Mouse (Mus musculus) megakaryocyte, embryonic 14.5 days (primary cell): ENCODE results near the gene Igf1r. TPM values are rescaled to one million over a fixed set of nuclear protein-coding genes. Genes with fewer than 3 reads are reported as not detected.

ENCODE experiments used
- H3K27me3 ChIP-seq: replicated peaks from 2 replicates; pipeline ENCODE3; 2012; ENCODE audit warnings: inconsistent platforms
- H3K36me3 ChIP-seq: replicated peaks from 2 replicates; pipeline ENCODE3; 2012; ENCODE audit warnings: low read length, inconsistent platforms, mixed read lengths
- H3K4me1 ChIP-seq: 2 replicates; pipeline ENCODE4 v1.6.1; 2012; ENCODE audit warnings: inconsistent platforms
- H3K4me3 ChIP-seq: replicated peaks from 2 replicates; pipeline ENCODE3; 2012; ENCODE audit warnings: moderate library complexity, mild to moderate bottlenecking, inconsistent platforms
- H3K9me3 ChIP-seq: 2 replicates; pipeline ENCODE4 v1.6.1; 2012; ENCODE audit warnings: inconsistent platforms
- FLI1 ChIP-seq: IDR thresholded peaks from 2 replicates; pipeline ENCODE4 v1.6.1; 2012; ENCODE audit warnings: low read length, inconsistent platforms, mixed read lengths
- GATA1 ChIP-seq: IDR thresholded peaks from 3 replicates; pipeline ENCODE4 v1.6.1; 2012; ENCODE audit warnings: mixed read lengths, low read length, inconsistent platforms, borderline replicate concordance
- polyA plus RNA-seq: library from polyadenylated mRNA; stranded (reverse); fragments of >175 nt; gene quantifications from 2 replicates; pipeline ENCODE4 v1.2.3, GENCODE M21; 2012; ENCODE audit warnings: low replicate concordance; ENCODE audit not compliant: insufficient read depth

Igf1r gene
- polyA plus RNA-seq, 1 experiment, result 8.7 TPM

DNA sequence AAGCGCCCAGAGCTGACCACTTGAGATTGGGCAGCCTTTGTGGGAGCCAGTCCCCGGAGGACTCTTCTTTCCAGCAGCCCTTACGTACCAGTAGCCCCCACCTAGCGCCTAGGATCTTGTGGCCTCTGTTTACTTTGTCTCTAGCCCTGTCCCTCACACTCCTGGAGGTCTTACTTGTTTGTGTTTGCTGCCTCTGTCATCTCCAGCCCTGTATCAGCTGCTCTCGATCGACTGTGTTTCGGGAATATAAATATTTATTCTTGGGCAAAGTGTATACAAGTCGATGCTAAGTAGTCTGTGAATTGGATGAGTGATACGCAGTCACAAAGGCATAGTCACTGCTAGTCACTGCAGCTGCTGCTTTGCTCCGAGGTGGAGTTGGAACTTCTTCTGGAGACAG lies 147.8 kb downstream of the Igf1r start:
- Histone ChIP-seq H3K36me3 (peaks cover 48% of the 10 kb centered on the region), H3K4me1 (peaks cover 53% of the 10 kb centered on the region), H3K27me3 (no peaks in the 10 kb centered on the region), H3K9me3 (no peaks in the 10 kb centered on the region), H3K4me3 (no peak overlapping the region)
- TF ChIP-seq FLI1 (no peak), GATA1 (no peak)

DNA sequence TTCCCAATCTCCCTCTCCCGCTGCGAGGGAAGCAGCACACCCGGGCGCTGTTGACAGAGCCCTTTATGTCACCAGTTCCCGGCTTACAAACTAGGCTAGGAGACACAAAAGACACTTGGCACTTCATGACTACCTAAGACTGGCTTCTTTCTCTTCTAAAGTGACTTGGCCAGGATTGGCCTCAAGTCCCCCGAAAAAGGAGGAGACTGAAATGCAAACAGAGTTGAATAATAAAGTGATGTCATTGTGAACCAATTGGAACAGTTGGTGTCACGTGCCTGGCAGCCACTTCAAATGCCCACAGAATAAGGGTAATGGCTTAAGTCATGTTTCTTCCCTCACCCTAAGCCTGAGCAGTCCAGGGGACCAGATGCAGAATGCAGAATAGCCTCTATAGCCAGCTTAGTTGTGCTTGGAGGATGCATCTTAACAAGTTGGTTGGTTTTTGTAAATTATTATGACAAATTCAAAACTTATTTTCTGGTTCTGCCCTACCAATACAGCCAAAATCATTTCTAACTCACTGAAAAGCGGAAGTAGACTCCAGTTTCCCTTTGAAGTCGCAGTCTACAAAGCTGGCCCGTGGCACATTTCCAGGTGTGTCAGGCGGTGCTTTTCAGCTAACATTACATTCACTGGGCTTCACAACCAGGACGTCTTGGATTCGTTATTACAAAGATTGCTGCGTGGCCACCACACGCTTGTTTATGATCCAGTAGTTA lies 150.0 kb downstream of the Igf1r start:
- H3K9me3 ChIP-seq, result no peaks in the 10 kb centered on the region
- peaks cover 52% of the 10 kb centered on the region for H3K4me1 ChIP-seq
- H3K4me3 ChIP-seq, result no peak overlapping the region
- H3K27me3 ChIP-seq, result no peaks in the 10 kb centered on the region
- H3K36me3 ChIP-seq, result peaks cover 26% of the 10 kb centered on the region
- no peak for TF ChIP-seq GATA1
- no peak for TF ChIP-seq FLI1

DNA sequence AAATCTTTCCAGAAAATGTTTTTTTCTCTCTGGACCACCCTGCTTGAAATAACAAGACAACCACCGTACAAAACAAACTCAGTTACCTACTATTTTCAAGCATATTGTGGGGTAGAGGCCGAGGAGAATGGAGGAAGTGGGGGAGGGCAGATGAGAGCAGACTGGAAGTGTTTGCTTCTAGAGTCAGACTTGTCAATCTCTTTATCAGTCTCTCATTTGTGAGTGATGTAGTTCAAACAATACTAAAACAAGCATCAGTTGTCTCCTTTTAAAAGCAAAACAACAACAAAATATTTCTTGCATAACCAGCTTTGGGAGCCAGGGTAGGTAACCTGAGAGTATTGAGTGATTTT lies 150.5 kb downstream of the Igf1r start:
- H3K9me3 ChIP-seq, result no peaks in the 10 kb centered on the region
- H3K36me3 ChIP-seq, result peaks cover 20% of the 10 kb centered on the region
- H3K27me3 ChIP-seq, result no peaks in the 10 kb centered on the region
- H3K4me3 ChIP-seq, result no peak overlapping the region
- peaks cover 53% of the 10 kb centered on the region for H3K4me1 ChIP-seq
- no peak for TF ChIP-seq GATA1
- TF ChIP-seq FLI1, result no peak

DNA sequence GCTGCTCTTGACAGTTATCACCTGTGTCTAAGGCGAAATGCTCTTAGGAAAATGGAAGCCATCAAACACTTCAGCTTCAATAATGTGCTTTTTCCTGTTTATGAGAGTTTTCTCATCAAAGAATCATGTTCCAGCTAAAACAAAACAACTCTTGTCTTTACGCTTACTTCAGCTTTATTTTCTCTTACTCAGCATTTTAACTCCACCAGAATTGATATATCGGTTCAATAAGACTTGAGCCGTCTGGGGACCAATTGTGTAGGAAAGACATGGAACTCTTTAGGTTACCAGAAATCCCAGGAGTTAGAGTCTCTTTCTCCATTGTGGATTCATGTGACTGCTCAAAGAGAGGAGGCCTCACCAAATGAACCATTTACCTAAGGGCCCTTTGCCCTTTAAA lies 158.9 kb downstream of the Igf1r start:
- Histone ChIP-seq H3K9me3 (no peaks in the 10 kb centered on the region), H3K4me3 (no peak overlapping the region), H3K27me3 (no peaks in the 10 kb centered on the region), H3K4me1 (peaks cover 61% of the 10 kb centered on the region), H3K36me3 (peaks cover 22% of the 10 kb centered on the region)
- no peak for TF ChIP-seq GATA1
- no peak for TF ChIP-seq FLI1

DNA sequence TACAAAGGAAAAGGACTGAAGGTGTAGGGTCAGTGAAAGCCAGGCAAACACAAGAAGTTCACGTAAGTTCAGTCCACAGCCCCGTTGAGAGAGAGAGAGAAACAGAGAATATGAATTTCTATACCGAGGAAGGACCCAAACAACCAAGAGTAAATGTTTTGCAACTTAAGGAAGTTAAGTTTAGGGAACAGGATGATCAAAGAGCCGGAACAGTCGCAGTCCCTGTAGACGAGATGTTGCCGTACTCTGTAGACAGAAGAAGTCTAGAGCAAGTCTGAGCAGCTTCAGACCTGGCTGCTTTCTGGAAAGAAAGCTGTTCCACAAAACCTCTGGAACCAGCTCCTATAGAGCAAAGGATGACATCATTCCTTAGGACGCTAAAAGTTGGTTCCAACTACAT lies 160.0 kb downstream of the Igf1r start:
- TF ChIP-seq GATA1, result no peak
- TF ChIP-seq FLI1, result no peak
- peaks cover 54% of the 10 kb centered on the region for H3K4me1 ChIP-seq
- no peak overlapping the region for H3K4me3 ChIP-seq
- H3K27me3 ChIP-seq, result no peaks in the 10 kb centered on the region
- peaks cover 32% of the 10 kb centered on the region for H3K36me3 ChIP-seq
- H3K9me3 ChIP-seq, result no peaks in the 10 kb centered on the region

DNA sequence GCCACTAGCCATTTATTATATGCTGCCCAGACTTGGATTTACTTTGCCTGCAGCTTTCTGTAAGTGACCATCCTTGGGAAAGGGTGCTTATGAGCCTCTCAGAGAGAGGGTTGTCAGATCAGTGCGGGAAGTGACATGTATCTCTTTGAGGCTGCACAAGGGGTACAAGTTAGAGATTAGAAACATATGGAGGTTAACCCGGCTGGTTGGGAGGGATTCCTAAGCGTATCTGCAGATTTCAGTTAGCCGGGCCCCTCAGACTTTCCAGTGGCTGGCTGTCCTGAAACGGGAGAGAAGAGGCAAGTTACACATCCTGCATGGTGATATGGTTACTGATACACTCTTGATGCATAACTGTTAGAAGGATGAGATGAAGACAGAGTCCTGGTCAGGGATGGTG lies 161.7 kb downstream of the Igf1r start:
- Histone ChIP-seq H3K4me1 (peaks cover 42% of the 10 kb centered on the region), H3K9me3 (no peaks in the 10 kb centered on the region), H3K27me3 (no peaks in the 10 kb centered on the region), H3K4me3 (no peak overlapping the region), H3K36me3 (peaks cover 39% of the 10 kb centered on the region)
- TF ChIP-seq GATA1 (no peak), FLI1 (no peak)

DNA sequence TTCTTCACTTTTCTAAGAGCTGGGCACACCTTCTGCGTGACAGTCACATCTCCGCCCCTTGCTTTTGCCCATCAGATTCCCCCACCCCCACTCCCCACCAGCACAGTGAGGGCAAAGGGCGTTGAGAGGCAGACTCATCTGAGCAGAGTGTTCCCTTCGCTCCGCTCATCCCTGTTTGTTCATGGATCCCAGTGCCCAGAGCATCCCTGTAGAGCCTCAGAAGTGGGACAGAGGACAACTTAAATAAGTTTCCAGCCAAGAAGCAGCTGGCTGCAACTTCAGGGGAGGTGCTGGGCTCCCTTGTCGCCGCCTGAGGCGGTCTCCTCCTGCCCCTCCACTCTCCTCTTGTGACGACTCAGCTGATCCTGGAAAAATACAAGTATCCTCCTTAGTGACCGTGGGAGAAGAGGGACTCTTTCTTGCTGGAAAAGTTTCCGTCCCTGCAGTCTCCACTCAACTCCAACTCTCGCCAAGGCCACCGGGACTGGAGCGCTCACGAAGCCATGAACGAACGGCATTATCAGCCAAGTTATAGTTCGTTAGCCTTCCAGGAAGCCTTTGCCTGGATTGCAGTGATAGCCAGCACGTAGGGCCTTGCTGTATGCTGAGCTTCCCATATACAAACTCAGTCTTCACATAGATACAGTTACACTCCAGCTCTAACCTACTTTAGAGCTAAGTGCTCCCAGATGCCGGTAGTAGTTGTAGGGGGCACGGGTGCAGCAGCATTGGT lies 162.5 kb downstream of the Igf1r start:
- H3K4me3 ChIP-seq, result no peak overlapping the region

DNA sequence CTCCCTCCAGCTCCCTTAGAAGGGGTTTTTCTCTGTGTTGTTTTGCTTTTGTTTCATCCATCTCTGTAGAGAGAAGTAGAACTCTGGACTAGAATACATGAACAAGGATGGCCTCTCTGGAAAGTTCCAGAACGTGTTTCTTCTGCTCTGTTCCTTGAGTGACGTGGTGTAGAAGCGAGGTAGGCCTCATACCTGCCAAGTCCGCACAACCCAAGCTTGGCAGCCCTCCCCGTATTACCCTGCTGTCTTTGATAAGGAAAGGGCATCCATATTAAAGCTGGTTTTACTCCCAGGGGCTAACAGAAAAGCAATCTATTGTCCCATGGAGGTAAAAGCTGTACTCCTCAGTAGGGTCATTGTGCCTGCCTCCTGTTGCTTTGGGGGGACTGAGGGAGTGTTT lies 164.9 kb downstream of the Igf1r start:
- Histone ChIP-seq H3K4me3 (no peak overlapping the region), H3K27me3 (no peaks in the 10 kb centered on the region), H3K9me3 (no peaks in the 10 kb centered on the region), H3K4me1 (peaks cover 30% of the 10 kb centered on the region), H3K36me3 (peaks cover 49% of the 10 kb centered on the region)
- TF ChIP-seq GATA1 (no peak), FLI1 (no peak)

More for the DNA sequence above, 162.5 kb downstream of the Igf1r start:
- Histone ChIP-seq H3K4me1 (peaks cover 35% of the 10 kb centered on the region), H3K27me3 (no peaks in the 10 kb centered on the region), H3K9me3 (no peaks in the 10 kb centered on the region), H3K36me3 (peaks cover 42% of the 10 kb centered on the region)
- no peak for TF ChIP-seq FLI1
- TF ChIP-seq GATA1, result no peak

DNA sequence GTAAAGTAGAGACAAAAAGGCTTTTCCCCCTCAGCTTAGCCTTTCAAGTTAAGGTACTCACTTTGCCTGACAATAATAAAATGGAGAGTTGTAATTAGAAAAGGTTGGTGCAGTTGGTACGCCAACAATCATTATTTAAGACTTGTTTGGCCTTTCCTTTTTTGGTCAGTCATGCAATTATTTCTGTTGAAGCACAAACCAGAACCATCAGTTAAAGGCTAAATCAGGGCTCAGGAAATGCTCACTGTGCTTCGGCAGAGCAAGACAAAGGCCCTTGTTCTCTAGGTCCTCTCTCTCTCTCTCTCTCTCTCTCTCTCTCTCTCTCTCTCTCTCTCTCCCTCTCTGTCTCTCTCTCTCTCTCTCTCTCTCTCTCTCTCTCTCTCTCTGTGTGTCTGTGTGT lies 165.4 kb downstream of the Igf1r start:
- Histone ChIP-seq H3K27me3 (no peaks in the 10 kb centered on the region), H3K36me3 (peaks cover 50% of the 10 kb centered on the region), H3K4me1 (peaks cover 26% of the 10 kb centered on the region), H3K4me3 (no peak overlapping the region), H3K9me3 (no peaks in the 10 kb centered on the region)
- TF ChIP-seq GATA1, result no peak
- no peak for TF ChIP-seq FLI1

DNA sequence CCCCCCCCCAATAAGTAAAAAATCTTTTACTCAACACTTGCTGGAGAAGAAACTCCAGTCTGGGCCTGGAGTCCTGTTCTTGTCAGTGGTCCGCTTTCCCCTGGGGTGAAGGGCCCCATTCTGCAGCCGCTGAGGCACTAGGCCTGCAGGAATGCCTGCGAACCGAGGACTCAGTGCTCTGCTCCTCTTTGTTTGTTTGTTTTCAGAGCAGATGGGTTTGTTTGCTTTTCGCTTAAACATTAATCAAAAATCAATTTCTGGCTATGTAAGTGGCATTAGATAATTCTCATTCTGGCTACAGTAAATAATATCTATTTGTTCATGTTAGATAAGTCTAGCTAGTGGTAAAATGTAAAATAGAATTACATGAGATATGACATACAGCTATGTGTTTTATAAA lies 167.0 kb downstream of the Igf1r start:
- no peak overlapping the region for H3K4me3 ChIP-seq
- no peaks in the 10 kb centered on the region for H3K9me3 ChIP-seq
- H3K27me3 ChIP-seq, result no peaks in the 10 kb centered on the region
- TF ChIP-seq GATA1 (no peak), FLI1 (no peak)
- peaks cover 51% of the 10 kb centered on the region for H3K36me3 ChIP-seq
- H3K4me1 ChIP-seq, result peaks cover 15% of the 10 kb centered on the region

DNA sequence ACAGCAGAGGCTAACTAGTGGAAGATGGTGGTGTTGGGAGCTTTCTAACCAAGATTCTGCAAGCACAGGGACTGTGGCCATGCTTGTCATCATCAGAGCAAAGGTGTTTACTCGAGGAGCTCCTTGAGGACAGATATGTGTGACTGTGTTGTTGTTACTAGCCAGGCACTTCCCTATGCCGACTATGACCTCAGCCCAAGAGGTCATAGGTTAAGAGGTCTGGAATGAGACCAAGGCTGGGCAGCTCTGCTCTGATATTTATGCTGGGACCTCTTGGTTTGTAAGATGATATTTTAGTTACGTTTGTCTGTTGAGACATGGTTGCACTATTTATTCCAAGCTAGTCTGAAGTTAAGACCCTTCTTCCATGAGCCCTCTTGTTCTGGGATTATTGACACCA lies 169.8 kb downstream of the Igf1r start:
- no peak overlapping the region for H3K4me3 ChIP-seq
- H3K9me3 ChIP-seq, result no peaks in the 10 kb centered on the region
- no peak for TF ChIP-seq FLI1
- TF ChIP-seq GATA1, result no peak
- no peaks in the 10 kb centered on the region for H3K27me3 ChIP-seq
- H3K4me1 ChIP-seq, result peaks cover 17% of the 10 kb centered on the region
- peaks cover 27% of the 10 kb centered on the region for H3K36me3 ChIP-seq
